Mouse (Mus musculus) heart, postnatal 0 days (tissue): ENCODE measurements at regions not wholly inside any gene's neighbourhood (a gene's known extent, or its start where the extent isn't known, plus 50 kb on each side); places are given as distances from the start of the nearest gene placed in this dataset.

Experiments
- CTCF ChIP-seq: IDR thresholded peaks from 2 replicates; pipeline ENCODE4 v1.5.1; 2016; ENCODE audit warnings: antibody characterized with exemption, control low read depth, low read depth
- EP300 ChIP-seq: IDR thresholded peaks from 2 replicates; pipeline ENCODE4 v1.6.1; 2016; ENCODE audit warnings: antibody characterized with exemption, low read depth

- TF ChIP-seq CTCF: no peak
- TF ChIP-seq EP300: no peak
Measured at GRCm38 (mm10) chr4:124135165-124135470, 217.3 kb upstream of the 4930535I16Rik start.
